8 mouse cellular contexts compared by ENCODE assay signal in the genomic region with DNA sequence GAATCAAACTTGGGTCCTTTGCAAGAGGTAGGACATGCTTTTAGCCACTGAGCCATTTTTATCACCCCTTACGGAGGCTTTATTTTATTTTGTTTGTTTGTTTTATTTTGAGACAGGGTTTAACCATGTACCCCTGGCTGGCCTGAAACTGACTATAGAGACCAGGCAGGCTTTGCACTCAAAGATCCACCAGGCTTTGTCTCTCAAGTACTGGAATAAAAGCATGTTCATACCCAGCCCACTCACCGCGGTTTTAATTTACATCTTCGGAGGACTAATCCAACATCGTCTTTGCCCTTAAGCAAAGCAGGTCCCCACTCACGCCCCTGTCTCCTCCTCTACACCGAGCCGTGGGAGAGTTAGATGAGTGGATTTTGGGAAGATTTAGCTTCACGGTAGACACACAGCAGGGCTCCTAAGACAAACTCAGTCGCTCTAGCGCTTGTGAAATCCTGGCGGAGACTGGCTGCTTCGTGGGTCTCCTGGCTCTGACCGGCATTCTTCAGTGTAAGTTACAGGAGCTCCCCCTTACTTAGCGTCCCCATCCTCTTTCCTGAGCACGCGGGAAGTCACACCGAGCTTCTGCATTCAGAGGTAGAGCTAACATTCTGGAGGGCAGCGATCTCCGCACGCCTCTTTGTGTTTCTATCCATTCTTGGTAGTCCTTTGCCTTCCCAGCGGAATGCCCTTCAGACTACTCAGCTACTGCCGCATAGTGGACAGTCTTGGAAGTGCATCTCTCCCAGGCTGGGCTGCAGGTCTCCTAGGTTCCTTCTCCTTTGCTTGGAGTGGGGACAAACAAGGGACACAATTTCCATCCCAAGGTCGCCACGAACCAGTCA. TPM values are rescaled to one million over a fixed set of nuclear protein-coding genes. Genes with fewer than 3 reads are reported as not detected.
DNase-seq lines count a peak whose midpoint lies in the region; ATAC-seq lines count a peak whose summit lies in the region.

No protein-coding gene starts in this region.

- ATAC-seq in monocyte, adult 5-6 weeks (replicated peaks; ENCODE audit: insufficient number of reproducible peaks, low FRiP score, low TSS enrichment, poor library complexity, severe bottlenecking) = peak; percentile 78

- peak; percentile 90 for DNase-seq in 3T3-L1 (ENCODE audit: low read depth, low spot score)
- peak; percentile 48 for DNase-seq in adrenal gland, adult 8-10 months
- peak; percentile 92 for DNase-seq in embryo, embryonic 11 days
- DNase-seq in gastrocnemius, postnatal 4 days (ENCODE audit: low spot score in 2 of 2) = peak; percentile 65 to 77
- peak; percentile 85 for DNase-seq in kidney, adult 18-20 months
- DNase-seq in liver = peak; percentile 85
- DNase-seq in spleen, postnatal 4 days (ENCODE audit: low spot score in 2 of 2) = peak; percentile 66 to 86

RNA-seq across cellular contexts. Expression of gene 1600014C23Rik, which starts 9.7 kb away (rescaled TPM):
- total RNA-seq in adrenal gland, adult 8-10 months (2022) = not detected
- total RNA-seq in gastrocnemius, postnatal 4 days (2021) = not detected
- total RNA-seq in monocyte, adult 5-6 weeks (2017) = not detected in 3 replicates

RNA-seq across cellular contexts. Expression of gene Tmem63b, which starts 37.2 kb away (rescaled TPM):
- total RNA-seq in adrenal gland, adult 8-10 months (2022) = 10 to 100 TPM; 38.2 to 75.2 (median 53.9) TPM
- total RNA-seq in gastrocnemius, postnatal 4 days (2021) = 10 to 100 TPM; 48.6 to 56.4 TPM
- 17.1 to 29.0 TPM (median 19.7 TPM) in 3 replicates for total RNA-seq in monocyte, adult 5-6 weeks (2017)

RNA-seq across cellular contexts. Expression of gene Mrpl14, which starts 37.8 kb away (rescaled TPM):
- total RNA-seq in adrenal gland, adult 8-10 months (2022) = 100 to 1,000 TPM; 109 to 120 (median 112) TPM
- 10 to 100 TPM; 83.4 to 92.2 TPM for total RNA-seq in gastrocnemius, postnatal 4 days (2021)
- 7.8 to 26.8 TPM (median 18.1 TPM) in 3 replicates for total RNA-seq in monocyte, adult 5-6 weeks (2017)

Comparison
In these comparisons a context has a peak if more than half of its experiments do, and no peak if none do; other contexts are left out.
1. Peak in every context shown above with its lines: DNase-seq and ATAC-seq.